9 mouse cellular contexts compared by ENCODE assay signal in the genomic region with DNA sequence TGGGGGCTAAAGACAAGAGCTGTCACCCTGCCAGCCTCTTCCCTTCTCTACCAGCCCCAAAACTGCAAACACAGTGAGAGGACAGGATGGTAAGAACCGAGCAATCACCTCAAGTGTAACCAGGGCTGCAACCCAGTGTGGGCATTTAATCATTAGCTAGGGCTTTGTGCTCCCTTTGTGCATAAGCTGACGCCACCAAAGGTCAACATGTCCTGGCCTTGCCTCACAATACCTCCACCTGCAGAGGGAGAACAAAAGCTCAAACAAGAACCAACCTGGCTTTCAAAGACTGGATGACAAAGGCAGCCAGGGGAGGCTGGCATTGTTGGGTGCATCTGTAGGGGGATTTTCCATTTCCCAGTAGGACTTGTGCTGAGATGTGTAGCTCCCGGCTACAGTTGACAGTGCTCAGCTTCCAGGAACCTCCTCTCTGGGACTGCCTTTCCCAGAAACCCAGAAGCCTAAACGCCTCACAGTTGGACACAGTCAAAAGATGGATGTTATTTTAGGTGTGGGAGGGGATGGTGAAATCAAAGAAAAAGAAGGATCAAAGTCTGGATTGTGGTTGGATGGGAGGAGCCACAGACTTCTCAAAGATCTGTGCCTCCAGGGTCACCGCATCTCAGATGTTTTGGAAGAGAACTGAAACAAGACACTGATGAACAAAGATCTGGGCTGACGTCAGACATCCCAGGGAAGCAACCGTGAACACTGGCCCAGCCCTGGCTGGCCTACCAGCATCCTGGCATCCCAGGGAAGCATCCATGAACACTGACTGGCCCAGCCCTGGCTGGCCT.
DNase-seq lines count a peak whose midpoint lies in the region; ATAC-seq lines count a peak whose summit lies in the region.
"Had no signal": no experiment of that assay in that cellular context is flagged by ENCODE, and none has a peak within 500 bp of the region (broad histone marks: within the 10 kb centered on the region; RNA-seq: fewer than 3 reads in every experiment).

No protein-coding gene starts in this region.

- ATAC-seq in midbrain, embryonic 14.5 days (ENCODE audit: low FRiP score, low TSS enrichment), result no peak; the same call in 1 of the 2 replicates

- intact Hi-C loops in heart, postnatal 10 days (cut with DNase I), result no loop called here

- no peaks in the 10 kb centered on the region for H3K4me1 ChIP-seq in midbrain, embryonic 14.5 days (ENCODE audit: control insufficient read depth, insufficient read depth, low read length)

- no peak overlapping the region for H3K4me3 ChIP-seq in midbrain, embryonic 14.5 days (replicated peaks; ENCODE audit: low read depth, low read length)

- no peak overlapping the region for H3K4me2 ChIP-seq in midbrain, embryonic 14.5 days (ENCODE audit: low read length)

- H3K9me3 ChIP-seq in midbrain, embryonic 14.5 days (ENCODE audit: control insufficient read depth, low read length), result 0 out of 2 replicates have a peak, but pooled peaks cover 3% of the 10 kb centered on the region

- DNase-seq in heart, adult 11 months, result peak; percentile 90
- DNase-seq in heart, postnatal 10 days, result no peak
- DNase-seq in embryo, embryonic 9.5 days (ENCODE audit: extremely low spot score), result peak; percentile 22
- DNase-seq in kidney, adult 8-10 months, result peak; percentile 78 to 82
- DNase-seq in midbrain, embryonic 14.5 days, result peak; percentile 11
- no peak for DNase-seq in cerebellum, adult 9-10 months
- no peak for DNase-seq in adrenal gland, adult 2 months
- DNase-seq in gastrocnemius, adult 8-10 months (ENCODE audit: low spot score in 2 of 2), result no peak
- DNase-seq: B cell, adult 2 months had no signal

- no peaks in the 10 kb centered on the region for H3K36me3 ChIP-seq in midbrain, embryonic 14.5 days (ENCODE audit: control insufficient read depth, insufficient read depth, low read length)

- H3K27me3 ChIP-seq in midbrain, embryonic 14.5 days (ENCODE audit: control insufficient read depth, insufficient read depth, low read length), result no peaks in the 10 kb centered on the region

- WGBS in midbrain, embryonic 14.5 days, result 10% methylated on average over 7 of the region's 7 CpGs

- H3K27ac ChIP-seq in midbrain, embryonic 14.5 days (replicated peaks; ENCODE audit: low read depth, low read length), result no peak overlapping the region

- H3K9ac ChIP-seq in midbrain, embryonic 14.5 days (replicated peaks; ENCODE audit: low read length), result no peak overlapping the region

Comparison
In these comparisons a context has a peak if more than half of its experiments do, and no peak if none do; other contexts are left out.
1. DNase-seq: peak in heart, adult 11 months (single experiment), embryo, embryonic 9.5 days (single experiment), kidney, adult 8-10 months (2 of 2) and midbrain, embryonic 14.5 days (single experiment); none in heart, postnatal 10 days (0 of 2), cerebellum, adult 9-10 months (single experiment), adrenal gland, adult 2 months (single experiment) and gastrocnemius, adult 8-10 months (0 of 2).